Mouse (Mus musculus) embryonic facial prominence, embryonic 12.5 days (tissue): Measurements from ENCODE around the gene Ap2b1. TPM values are rescaled to one million over a fixed set of nuclear protein-coding genes. Genes with fewer than 3 reads are reported as not detected.
A peak's percentile ranks its signal among the peaks of the same experiment; 100 is the strongest.

Source experiments
- ATAC-seq: fragments of 200-750 bp; cut with Nextera tagmentation; 2 replicates; pipeline ENCODE4 v1.8.0; 2017; ENCODE audit not compliant: insufficient number of reproducible peaks, insufficient read depth, low FRiP score, low TSS enrichment
- H3K27ac ChIP-seq: fragments of 300-500 bp; sonication (generic); 2 replicates; pipeline ENCODE4 v1.5.1; 2016; ENCODE audit warnings: mild to moderate bottlenecking
- H3K27me3 ChIP-seq: fragments of 300-500 bp; sonication (generic); 2 replicates; pipeline ENCODE4 v1.6.1; 2016; ENCODE audit warnings: mild to moderate bottlenecking, moderate library complexity
- H3K36me3 ChIP-seq: fragments of 300-500 bp; sonication (generic); 2 replicates; pipeline ENCODE4 v1.6.1; 2016; ENCODE audit warnings: mild to moderate bottlenecking
- H3K4me1 ChIP-seq: fragments of 300-500 bp; sonication (generic); 2 replicates; pipeline ENCODE4 v1.6.1; 2016
- H3K4me2 ChIP-seq: fragments of 300-500 bp; sonication (generic); replicated peaks from 2 replicates; pipeline ENCODE4 v1.6.1; 2016; ENCODE audit warnings: mild to moderate bottlenecking, moderate library complexity
- H3K4me3 ChIP-seq: fragments of 300-500 bp; sonication (generic); 2 replicates; pipeline ENCODE4 v1.5.1; 2016; ENCODE audit warnings: mild to moderate bottlenecking
- H3K9ac ChIP-seq: fragments of 300-500 bp; sonication (generic); 2 replicates; pipeline ENCODE4 v1.6.1; 2016; ENCODE audit warnings: mild to moderate bottlenecking, moderate library complexity
- H3K9me3 ChIP-seq: fragments of 300-500 bp; sonication (generic); 2 replicates; pipeline ENCODE4 v1.6.1; 2016; ENCODE audit warnings: mild to moderate bottlenecking, moderate library complexity
- WGBS: fragments of 180-500 bp; shearing (Covaris S2); methylation state at CpG from one replicate; pipeline ENCODE4 v1.1.7; 2016; 5-methylcytosine and 5-hydroxymethylcytosine counted together
- polyA plus RNA-seq: library from polyadenylated mRNA; unstranded; fragments of >200 nt; fragmentation: Nextera tagmentation; extraction: Ambion mirVana; gene quantifications from 2 replicates; pipeline ENCODE4 v1.2.1, GENCODE M21; 2016

Gene Ap2b1
- polyA plus RNA-seq, 1 experiment from 2014 or later, result 67.9 TPM

DNA sequence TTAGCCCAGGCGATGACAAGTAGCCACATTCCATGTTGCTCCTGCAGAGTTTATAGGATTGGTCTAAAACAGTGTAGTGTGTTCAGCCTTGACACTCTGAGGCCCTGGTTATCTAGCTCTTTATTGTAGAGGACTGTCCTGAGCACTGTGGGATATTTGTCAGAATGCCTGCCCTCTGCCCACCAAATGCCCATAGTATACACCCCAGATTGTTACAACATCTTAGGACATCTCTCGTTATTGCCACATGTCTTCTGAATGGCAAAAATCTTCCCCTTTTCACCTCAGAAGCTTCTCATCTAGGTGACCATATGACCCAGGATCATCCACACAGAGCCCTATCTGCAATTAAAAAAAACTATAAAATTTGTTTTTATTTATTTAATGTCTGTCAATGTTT, 133.7 kb downstream of the Ap2b1 start:
- Histone ChIP-seq H3K27me3 (peaks cover 19% of the 10 kb centered on the region; the same call in 1 of the 2 replicates), H3K4me1 (0 out of 2 replicates have a peak, but pooled peaks cover 3% of the 10 kb centered on the region), H3K27ac (no peak overlapping the region), H3K9ac (no peak overlapping the region), H3K4me3 (no peak overlapping the region), H3K4me2 (no peak overlapping the region), H3K9me3 (no peaks in the 10 kb centered on the region), H3K36me3 (no peaks in the 10 kb centered on the region)
- 82% methylated on average over 2 of the region's 2 CpGs for WGBS
- no peak for ATAC-seq

GRCm38 (mm10) chr11:83437377-83437776, 138.6 kb downstream of the Ap2b1 start, which contains the start of gene 1700020L24Rik:
Gene 1700020L24Rik (plus strand): TSS chr11:83437677.
- no peak for ATAC-seq
- Histone ChIP-seq H3K27me3 (peaks cover 16% of the 10 kb centered on the region), H3K4me2 (no peak within 1 kb of the TSS), H3K4me1 (no peaks in the 10 kb centered on the region; the same call in 1 of the 2 replicates), H3K36me3 (no peaks in the 10 kb centered on the region), H3K9me3 (no peaks in the 10 kb centered on the region), H3K4me3 (no peak within 1 kb of the TSS), H3K9ac (no peak within 1 kb of the TSS), H3K27ac (no peak within 1 kb of the TSS)
- 86% methylated on average over 1 of the region's 1 CpGs for WGBS

GRCm38 (mm10) chr11:83439426-83440060, 140.7 kb downstream of the Ap2b1 start:
- Histone ChIP-seq H3K4me2 (peak overlapping the region; percentile 86), H3K4me1 (peaks cover 6% of the 10 kb centered on the region; the same call in 1 of the 2 replicates), H3K4me3 (peak overlapping the region; percentile 49), H3K9me3 (no peaks in the 10 kb centered on the region), H3K36me3 (no peaks in the 10 kb centered on the region), H3K9ac (peak overlapping the region; percentile 59; the same call in 1 of the 2 replicates), H3K27ac (no peak overlapping the region), H3K27me3 (peaks cover 37% of the 10 kb centered on the region)
- WGBS, result 42% methylated on average over 8 of the region's 11 CpGs
- no peak for ATAC-seq

DNA sequence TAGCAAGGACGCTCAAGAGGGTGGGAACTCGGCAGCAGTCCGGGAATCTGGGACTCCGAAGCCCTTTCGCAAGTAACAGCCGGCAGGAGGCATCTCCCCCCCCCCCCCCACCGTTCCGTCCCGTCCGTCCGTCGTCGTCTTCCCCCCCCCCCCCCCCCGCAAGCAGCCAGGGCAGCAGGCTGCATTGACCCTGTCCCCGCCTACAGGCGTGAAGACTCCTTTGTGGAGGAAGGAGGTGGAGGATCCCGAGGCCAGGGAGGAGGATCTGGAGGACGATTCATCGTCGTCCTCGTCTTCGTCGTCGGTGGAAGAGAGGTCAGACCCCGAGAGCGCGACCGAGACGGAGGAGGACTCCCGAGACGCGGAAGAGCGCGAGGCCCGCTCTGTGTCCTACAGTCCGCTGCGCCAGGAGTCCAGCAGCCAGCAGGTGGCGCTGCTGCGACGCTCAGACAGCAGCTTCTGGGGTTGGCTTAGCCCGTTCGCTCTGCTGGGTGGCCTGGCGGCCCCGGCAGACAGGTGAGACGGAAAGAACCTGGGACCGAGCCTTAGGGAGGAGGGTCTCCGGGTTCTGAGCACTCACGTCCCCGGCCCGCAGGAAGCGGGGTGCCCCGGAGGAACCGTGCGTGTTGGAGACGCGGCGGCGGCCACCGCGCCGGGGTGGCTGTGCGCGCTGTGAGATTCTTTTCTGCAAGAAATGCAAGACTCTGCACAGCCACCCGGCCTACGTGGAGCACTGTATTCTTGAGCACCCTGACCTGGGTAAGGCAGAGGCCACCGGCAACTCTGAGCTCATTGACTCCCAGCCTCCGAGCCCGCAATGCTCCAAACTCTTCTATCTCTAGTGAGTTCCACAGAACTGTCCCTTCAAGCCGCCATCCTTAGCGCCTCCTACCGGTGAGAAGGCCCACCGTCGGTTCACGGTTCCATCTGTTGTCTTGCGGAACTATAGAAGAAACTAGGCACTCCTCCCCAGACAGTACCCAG, 141.5 kb downstream of the Ap2b1 start:
- under 1% methylated on average over 59 of the region's 75 CpGs for WGBS
- ATAC-seq, result peak; percentile 88
- H3K9ac ChIP-seq, result peak overlapping the region; percentile 59
- no peaks in the 10 kb centered on the region for H3K9me3 ChIP-seq
- H3K27me3 ChIP-seq, result peaks cover 46% of the 10 kb centered on the region
- no peaks in the 10 kb centered on the region for H3K36me3 ChIP-seq
- peaks cover 10% of the 10 kb centered on the region; the same call in 1 of the 2 replicates for H3K4me1 ChIP-seq
- H3K27ac ChIP-seq, result no peak overlapping the region
- H3K4me2 ChIP-seq, result peak overlapping the region; percentile 86
- H3K4me3 ChIP-seq, result peak overlapping the region; percentile 49

DNA sequence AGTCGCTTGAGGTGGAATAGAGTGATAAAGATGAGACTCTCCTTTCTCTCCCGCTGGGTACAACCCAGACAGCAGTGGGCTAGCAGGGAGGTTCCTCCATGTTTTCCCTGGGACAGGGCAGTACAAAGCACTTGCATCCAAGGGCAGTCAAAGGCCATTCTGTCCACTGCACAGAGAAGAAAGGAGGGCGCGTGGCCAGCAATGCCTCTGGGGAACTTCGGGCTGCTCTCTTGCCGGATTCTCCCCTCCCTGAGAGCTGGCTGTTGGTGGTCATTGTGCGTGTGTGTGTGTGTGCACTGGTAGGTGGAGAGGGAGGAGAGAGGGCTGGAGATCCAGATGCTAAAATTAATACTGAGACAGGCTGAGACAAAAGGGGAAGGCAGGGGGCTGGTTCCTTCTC, 142.4 kb downstream of the Ap2b1 start:
- 33% methylated on average over 6 of the region's 7 CpGs for WGBS
- Histone ChIP-seq H3K9me3 (no peaks in the 10 kb centered on the region), H3K27me3 (peaks cover 50% of the 10 kb centered on the region), H3K4me2 (peak overlapping the region; percentile 86), H3K9ac (0 out of 2 replicates have a peak overlapping the region, but pooled peaks have one; percentile 59), H3K36me3 (no peaks in the 10 kb centered on the region), H3K4me1 (peaks cover 10% of the 10 kb centered on the region; the same call in 1 of the 2 replicates), H3K4me3 (no peak overlapping the region), H3K27ac (no peak overlapping the region)
- no peak for ATAC-seq

- Histone ChIP-seq H3K9ac (no peak overlapping the region), H3K27ac (no peak overlapping the region), H3K27me3 (peaks cover 56% of the 10 kb centered on the region), H3K4me1 (peaks cover 10% of the 10 kb centered on the region; the same call in 1 of the 2 replicates), H3K36me3 (no peaks in the 10 kb centered on the region), H3K4me2 (peak overlapping the region; percentile 40), H3K9me3 (no peaks in the 10 kb centered on the region), H3K4me3 (0 out of 2 replicates have a peak overlapping the region, but pooled peaks have one; percentile 13)
- no peak for ATAC-seq
- 12% methylated on average over 29 of the region's 29 CpGs for WGBS
Measured at GRCm38 (mm10) chr11:83442596-83443267, 143.9 kb downstream of the Ap2b1 start.

- H3K4me1 ChIP-seq, result peaks cover 19% of the 10 kb centered on the region
- no peak for ATAC-seq
Measured at GRCm38 (mm10) chr11:83443824-83444223, 145.0 kb downstream of the Ap2b1 start.

GRCm38 (mm10) chr11:83445001-83445400, 146.2 kb downstream of the Ap2b1 start:
- Histone ChIP-seq H3K27me3 (peaks cover 56% of the 10 kb centered on the region), H3K9ac (0 out of 2 replicates have a peak overlapping the region, but pooled peaks have one; percentile 5), H3K27ac (no peak overlapping the region), H3K4me1 (peaks cover 25% of the 10 kb centered on the region), H3K36me3 (no peaks in the 10 kb centered on the region), H3K4me3 (0 out of 2 replicates have a peak overlapping the region, but pooled peaks have one; percentile 2), H3K4me2 (peak overlapping the region; percentile 42), H3K9me3 (no peaks in the 10 kb centered on the region)
- no peak for ATAC-seq
- 25% methylated on average over 19 of the region's 19 CpGs for WGBS

More at GRCm38 (mm10) chr11:83443824-83444223, 145.0 kb downstream of the Ap2b1 start:
- peaks cover 56% of the 10 kb centered on the region for H3K27me3 ChIP-seq
- WGBS, result 7% methylated on average over 7 of the region's 7 CpGs
- no peak overlapping the region for H3K9ac ChIP-seq
- no peak overlapping the region for H3K27ac ChIP-seq
- no peaks in the 10 kb centered on the region for H3K9me3 ChIP-seq
- H3K4me3 ChIP-seq, result no peak overlapping the region
- H3K4me2 ChIP-seq, result no peak overlapping the region
- H3K36me3 ChIP-seq, result no peaks in the 10 kb centered on the region

GRCm38 (mm10) chr11:83447612-83448011, 148.8 kb downstream of the Ap2b1 start:
- H3K9ac ChIP-seq, result no peak overlapping the region
- H3K4me1 ChIP-seq, result peaks cover 25% of the 10 kb centered on the region
- no peaks in the 10 kb centered on the region for H3K9me3 ChIP-seq
- H3K27ac ChIP-seq, result no peak overlapping the region
- H3K4me3 ChIP-seq, result no peak overlapping the region
- no peaks in the 10 kb centered on the region for H3K36me3 ChIP-seq
- no peak overlapping the region for H3K4me2 ChIP-seq
- ATAC-seq, result no peak
- WGBS, result 57% methylated on average over 10 of the region's 10 CpGs
- H3K27me3 ChIP-seq, result peaks cover 38% of the 10 kb centered on the region

DNA sequence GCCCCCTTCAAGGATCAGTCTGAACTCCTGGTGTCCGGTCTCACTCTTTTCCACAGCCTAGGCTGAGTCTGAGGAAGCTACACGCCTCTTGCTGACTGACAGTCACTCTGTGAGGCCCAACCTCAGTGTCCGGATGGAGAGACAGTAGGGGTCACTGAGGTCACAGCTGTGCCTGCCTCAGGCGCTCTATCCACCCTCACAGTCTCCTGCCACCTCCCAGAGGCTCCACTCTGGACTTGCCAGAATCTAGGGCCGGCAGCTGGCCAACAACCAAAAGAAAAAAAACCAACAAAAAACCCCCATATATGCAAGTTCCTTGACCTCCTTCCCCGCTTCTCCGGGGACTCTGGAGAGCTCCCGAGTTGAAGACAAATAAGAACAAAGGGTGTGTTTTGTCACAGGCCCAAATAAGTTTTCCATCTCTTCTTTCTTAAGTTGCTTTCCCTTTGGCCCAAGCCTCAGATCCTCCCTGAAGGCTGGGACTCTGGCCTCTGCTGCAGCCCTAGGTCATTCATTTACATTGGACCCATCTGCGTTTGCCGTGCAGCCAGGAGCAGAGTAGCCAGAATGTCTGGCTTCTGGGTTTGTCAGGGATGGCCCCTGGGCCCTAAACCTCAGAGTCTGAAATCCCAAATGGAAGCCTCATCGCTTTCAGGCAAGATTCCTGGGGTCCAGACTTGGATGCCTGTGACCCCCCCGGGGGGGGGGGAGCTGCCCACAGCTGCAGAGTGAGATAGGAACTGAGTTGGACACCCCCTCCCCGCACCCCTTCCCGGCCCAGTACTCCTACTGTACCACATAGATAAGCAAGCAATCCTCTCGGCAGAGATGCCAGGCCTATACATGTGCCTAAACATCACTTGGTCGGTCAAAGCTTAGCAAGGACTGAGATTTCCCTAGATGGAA, 149.4 kb downstream of the Ap2b1 start:
- Histone ChIP-seq H3K9ac (no peak overlapping the region; the same call in 1 of the 2 replicates), H3K27ac (peak overlapping the region; percentile 50), H3K9me3 (no peaks in the 10 kb centered on the region), H3K27me3 (peaks cover 31% of the 10 kb centered on the region), H3K36me3 (no peaks in the 10 kb centered on the region), H3K4me2 (no peak overlapping the region), H3K4me3 (no peak overlapping the region), H3K4me1 (peaks cover 22% of the 10 kb centered on the region)
- ATAC-seq, result no peak
- WGBS, result 26% methylated on average over 16 of the region's 16 CpGs
